Mouse (Mus musculus) layer of hippocampus, adult 6 months (tissue): ENCODE data around the gene Larp4. TPM values are rescaled to one million over a fixed set of nuclear protein-coding genes. Genes with fewer than 3 reads are reported as not detected.

Source experiments
- long read RNA-seq, 2 experiments: library from polyadenylated mRNA; unstranded; transcript quantifications; one replicate each; pipeline ENCODE4 v2.0.0; 2019 to 2020
- polyA plus RNA-seq: library from polyadenylated mRNA; unstranded; fragments of <200 nt; fragmentation: Nextera tagmentation; gene quantifications from 2 replicates; pipeline ENCODE4 v1.2.3, GENCODE M21; 2021

Gene Larp4
- 6.4 and 6.6 TPM in 2 replicates for polyA plus RNA-seq
- long read RNA-seq, experiment 1, partial matches to known transcripts = 6 of 13 reads
- long read RNA-seq, experiment 1, other reads (novel, unspliced or antisense) = 7 of 13 reads
- long read RNA-seq, experiment 2, full-length matches to known transcripts = 2 of 14 reads
- long read RNA-seq, experiment 2, partial matches to known transcripts = 3 of 14 reads
- long read RNA-seq, experiment 2, other reads (novel, unspliced or antisense) = 9 of 14 reads

DNA sequence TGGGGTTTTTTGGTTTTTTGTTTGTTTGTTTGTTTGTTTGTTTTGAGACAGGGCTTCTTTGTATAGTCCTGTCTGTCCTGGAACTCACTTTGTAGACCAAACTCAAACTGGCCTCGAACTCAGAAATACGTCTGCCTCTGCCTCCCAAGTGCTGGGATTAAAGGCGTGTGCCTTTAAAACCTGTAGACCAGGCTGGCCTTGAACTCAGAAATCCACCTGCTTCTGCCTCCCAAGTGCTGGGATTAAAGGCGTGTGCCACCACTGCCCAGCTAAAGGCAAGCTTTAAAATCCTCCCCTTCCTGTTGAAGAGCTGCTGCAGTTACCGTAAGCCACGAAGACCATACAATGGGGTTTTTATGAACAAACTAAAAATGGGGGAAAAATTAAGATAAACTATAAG, at the start of gene Larp4:
Larp4 (plus strand) TSS at position 301 of the 400 bp plus-strand sequence.

DNA sequence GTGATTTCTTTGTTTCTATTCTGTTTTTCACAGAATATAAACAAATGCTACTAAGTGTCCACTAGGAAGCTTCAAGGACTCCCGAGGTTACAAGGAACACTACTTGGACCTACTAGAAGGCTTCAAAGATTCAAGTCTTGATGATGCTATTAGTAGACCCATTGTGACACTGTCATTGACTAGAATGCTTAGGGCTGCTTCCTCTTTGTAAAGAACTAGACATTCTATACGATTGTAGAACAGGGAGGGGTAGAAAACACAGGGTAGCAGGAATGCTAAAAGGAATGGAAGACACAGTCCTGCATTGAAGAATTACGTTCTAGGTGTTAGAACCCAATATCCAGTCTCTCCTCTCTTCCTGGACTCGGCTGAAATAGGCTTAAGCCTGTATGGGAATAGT, 2.9 kb upstream of the Larp4 start, which contains the start of gene Fam186a:
Fam186a (minus strand) TSS at position 101 of the 400 bp plus-strand sequence.

DNA sequence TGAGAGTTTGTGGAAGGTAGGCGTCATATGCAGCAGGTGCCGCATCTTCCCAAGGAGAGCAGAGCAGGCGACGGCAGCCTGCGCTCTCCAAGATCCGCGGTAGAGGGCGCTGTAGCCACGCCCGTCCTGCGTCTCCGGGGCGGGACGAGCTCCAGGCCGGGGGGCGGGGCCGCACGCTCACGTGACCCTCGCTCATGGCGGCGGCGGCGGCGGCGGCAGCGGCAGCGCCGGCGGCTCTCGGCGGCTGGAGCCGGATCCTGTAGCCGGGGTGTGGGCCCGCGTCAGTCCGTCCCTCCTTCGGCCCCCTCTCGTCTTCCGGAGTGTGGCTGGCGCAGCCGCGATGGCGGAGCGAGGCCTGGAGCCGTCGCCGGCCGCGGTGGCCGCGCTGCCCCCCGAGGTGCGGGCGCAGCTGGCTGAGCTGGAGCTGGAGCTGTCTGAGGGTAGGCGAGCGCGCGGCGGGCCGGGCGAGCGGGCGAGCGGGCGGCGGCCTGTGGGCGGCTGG, 68.7 kb downstream of the Larp4 start, which contains the start of gene Dip2b:
Dip2b (plus strand) TSS at position 195 of the 502 bp plus-strand sequence.

Other genes starting within 250 kb of the Larp4 start
- gene Cox14, start 244.4 kb upstream of the Larp4 start, polyA plus RNA-seq = 457 and 492 TPM in 2 replicates
- 40.2 and 41.1 TPM in 2 replicates for gene Cers5, start 197.2 kb upstream of the Larp4 start, polyA plus RNA-seq
- 2.1 and 2.4 TPM in 2 replicates for gene Lima1, start 94.6 kb upstream of the Larp4 start, polyA plus RNA-seq
- 0.03 and 0.04 TPM in 2 replicates for gene Fam186a, start 3.0 kb upstream of the Larp4 start, polyA plus RNA-seq
- 10.2 and 10.5 TPM in 2 replicates for gene Dip2b, start 68.6 kb downstream of the Larp4 start, polyA plus RNA-seq